Mouse (Mus musculus) heart, adult 2 months (tissue): ENCODE results near the gene Col4a1.

Source experiments
- CTCF ChIP-seq: fragments of 200-600 bp; IDR thresholded peaks from 2 replicates; pipeline ENCODE4 v1.8.1; 2022; ENCODE audit warnings: antibody characterized with exemption, mild to moderate bottlenecking, moderate library complexity
- EP300 ChIP-seq: fragments of 200-500 bp; IDR thresholded peaks from 2 replicates; pipeline ENCODE4 v1.6.1; 2011; ENCODE audit warnings: low read depth, low read length, control low read depth; ENCODE audit not compliant: insufficient read depth

DNA sequence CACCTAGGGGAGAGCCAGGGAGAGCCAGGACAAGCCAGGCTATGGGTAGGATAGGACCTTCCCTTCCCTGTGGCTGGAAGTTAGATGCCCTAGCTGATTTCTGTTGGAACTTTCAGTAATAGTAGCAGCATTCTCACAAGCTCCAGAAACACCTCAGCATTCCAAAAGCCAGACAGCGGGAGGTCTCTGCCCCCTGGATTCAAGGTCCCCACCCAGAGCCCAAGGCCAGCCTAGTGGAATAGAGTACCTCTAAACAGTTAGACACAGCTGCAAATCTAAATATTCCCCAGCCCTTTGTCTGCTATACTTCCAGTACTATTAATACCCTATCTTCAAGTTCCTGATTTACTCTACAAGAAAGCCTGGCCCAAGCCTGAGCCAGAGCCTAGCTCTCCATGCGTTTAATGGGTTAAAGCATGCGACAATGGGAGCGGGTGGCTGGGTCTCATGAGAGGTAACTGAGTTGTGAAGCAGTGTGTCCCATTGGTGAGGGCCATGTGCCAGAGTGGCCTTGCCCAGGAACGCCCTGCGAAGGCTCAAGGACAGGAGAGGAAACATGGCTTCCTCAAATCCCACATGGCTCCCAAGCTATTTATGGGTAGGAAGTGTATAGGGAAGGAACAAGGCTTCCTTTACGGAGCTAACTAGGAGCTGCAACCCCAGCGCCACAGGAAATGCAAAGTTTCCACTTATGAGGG lies 15.3 kb downstream of the Col4a1 start:
- TF ChIP-seq CTCF = no peak
- TF ChIP-seq EP300 = peak; percentile 89
